Mouse (Mus musculus): ENCODE measurements around the gene Gm20388. TPM values are rescaled to one million over a fixed set of nuclear protein-coding genes. Genes with fewer than 3 reads are reported as not detected.
A peak's percentile ranks its signal among the peaks of the same experiment; 100 is the strongest.

Gm20388 gene
- total and polyA plus RNA-seq, 2 experiments from 2014 or later, result 51.3 TPM; not detected in 1

DNA sequence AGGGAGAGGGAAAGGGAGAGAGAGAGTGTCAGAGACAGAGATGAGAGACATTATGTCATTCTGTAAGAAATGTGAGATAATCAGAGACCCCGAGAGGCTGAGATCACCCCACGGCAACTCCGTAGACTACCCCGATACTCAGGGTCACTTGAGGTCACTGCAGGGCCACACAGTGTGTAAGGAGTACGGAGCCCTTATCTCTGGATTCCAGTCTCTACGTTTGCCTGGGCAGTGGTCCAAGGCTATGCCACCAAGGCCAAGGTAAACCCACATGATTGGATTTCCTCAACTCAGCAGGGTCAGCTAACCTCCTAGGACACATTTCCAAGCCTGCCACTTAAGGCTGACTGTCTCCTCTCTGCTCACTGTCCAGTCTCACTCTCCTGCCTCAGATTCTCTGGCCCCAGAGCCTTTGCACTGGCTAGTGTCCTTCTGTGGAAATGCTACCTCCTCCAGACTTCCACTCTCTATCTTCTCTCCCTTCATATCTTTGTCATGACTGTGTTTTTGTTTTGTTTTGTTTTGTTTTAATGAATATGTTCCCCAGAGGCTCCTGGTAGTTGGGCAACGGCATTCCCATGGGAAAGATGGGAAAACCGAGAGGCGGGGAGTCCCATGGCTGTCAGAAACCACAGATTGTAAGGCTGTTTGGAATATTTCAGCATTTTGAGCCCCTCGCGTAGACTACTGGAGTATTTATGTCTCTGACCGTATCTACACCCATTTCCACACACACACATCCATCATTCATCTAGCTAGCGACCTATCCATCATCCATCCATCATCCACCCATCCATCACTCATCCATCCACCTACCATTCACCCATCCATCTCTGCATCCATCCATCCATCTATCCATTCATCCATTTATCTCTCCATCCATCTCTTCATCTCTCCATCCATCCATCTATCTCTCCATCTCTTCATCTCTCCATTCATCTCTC is 2745.7 kb downstream of the Gm20388 start:
- no peak for ATAC-seq
- Histone ChIP-seq H3K4me1 (ENCODE audit: insufficient read depth) (peaks cover 7% of the 10 kb centered on the region), H3K9me3 (ENCODE audit: low read length) (no peaks in the 10 kb centered on the region), H3K27me3 (ENCODE audit: insufficient read depth, low read length) (no peaks in the 10 kb centered on the region), H3K4me3 (ENCODE audit: low read depth, low read length) (no peak overlapping the region), H3K36me3 (ENCODE audit: insufficient read depth) (no peaks in the 10 kb centered on the region), H3K4me2 (ENCODE audit: low read depth) (no peak overlapping the region), H3K27ac (ENCODE audit: low read depth, low read length) (no peak overlapping the region), H3K9ac (no peak overlapping the region)
- no peak for TF ChIP-seq CTCF (IDR thresholded peaks at IDR 0.05; ENCODE audit: low read depth)
- 90% methylated on average over 13 of the region's 13 CpGs for WGBS
- DNase-seq, result no peak

DNA sequence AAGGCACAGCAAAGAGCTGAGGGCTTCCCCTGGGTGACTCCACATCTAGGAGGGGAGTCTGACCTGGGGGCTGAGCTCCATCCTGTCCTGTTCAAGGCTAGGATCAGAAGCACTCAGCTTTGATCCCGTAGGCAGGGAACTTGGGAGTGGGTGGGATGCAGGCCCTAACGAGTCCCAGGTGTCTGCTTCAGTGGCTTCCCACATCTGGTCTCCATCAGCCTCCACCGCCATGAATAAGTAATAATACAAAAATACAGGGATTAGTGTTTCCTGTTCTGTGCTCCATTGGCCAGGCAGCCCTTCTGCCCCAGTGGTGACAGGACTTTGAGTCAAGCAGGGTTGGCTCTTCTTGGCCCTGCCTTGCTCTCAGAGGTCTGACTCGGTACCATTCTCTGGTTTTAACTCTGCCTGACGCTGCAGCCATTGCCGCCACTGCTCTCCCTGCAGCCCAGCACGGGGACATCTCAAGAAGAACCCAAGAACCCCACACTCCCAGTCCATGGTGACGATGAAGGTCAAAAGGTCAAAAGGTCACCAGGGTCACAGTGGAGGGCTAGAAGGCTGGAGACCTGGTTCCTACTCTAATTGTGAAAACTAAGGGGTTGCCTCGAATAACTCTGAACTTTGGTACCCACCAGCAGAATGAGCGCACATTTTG is 2747.6 kb downstream of the Gm20388 start:
- DNase-seq (no peak), ATAC-seq (no peak)
- Histone ChIP-seq H3K4me1 (ENCODE audit: insufficient read depth) (peaks cover 8% of the 10 kb centered on the region), H3K4me3 (ENCODE audit: low read depth, low read length) (no peak overlapping the region), H3K4me2 (ENCODE audit: low read depth) (no peak overlapping the region), H3K9me3 (ENCODE audit: low read length) (no peaks in the 10 kb centered on the region), H3K27ac (ENCODE audit: low read depth, low read length) (no peak overlapping the region), H3K27me3 (ENCODE audit: insufficient read depth, low read length) (no peaks in the 10 kb centered on the region), H3K36me3 (ENCODE audit: insufficient read depth) (no peaks in the 10 kb centered on the region), H3K9ac (no peak overlapping the region)
- 75% methylated on average over 10 of the region's 10 CpGs for WGBS
- TF ChIP-seq CTCF (IDR thresholded peaks at IDR 0.05; ENCODE audit: low read depth), result no peak

DNA sequence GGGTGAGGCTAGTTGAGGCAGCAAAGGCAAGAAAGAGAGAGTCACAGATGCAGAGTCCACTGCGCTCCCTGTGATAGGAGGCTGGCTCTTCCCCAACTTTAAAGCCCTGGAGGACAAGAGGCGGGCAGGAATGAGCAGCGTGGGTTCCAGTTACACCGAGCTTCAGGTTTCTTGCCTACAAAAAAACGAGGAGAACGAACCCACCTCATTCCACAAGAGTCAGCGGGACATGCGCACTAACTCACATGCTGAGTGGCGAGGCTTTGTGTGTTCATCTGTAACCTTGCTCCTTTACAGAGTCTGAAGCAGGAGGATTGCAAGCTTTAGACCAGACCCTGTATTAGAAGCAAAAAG is 2748.1 kb downstream of the Gm20388 start:
- Histone ChIP-seq H3K9ac (no peak overlapping the region), H3K4me1 (ENCODE audit: insufficient read depth) (peaks cover 8% of the 10 kb centered on the region), H3K36me3 (ENCODE audit: insufficient read depth) (no peaks in the 10 kb centered on the region), H3K4me3 (ENCODE audit: low read depth, low read length) (no peak overlapping the region), H3K27me3 (ENCODE audit: insufficient read depth, low read length) (no peaks in the 10 kb centered on the region), H3K4me2 (ENCODE audit: low read depth) (no peak overlapping the region), H3K9me3 (ENCODE audit: low read length) (no peaks in the 10 kb centered on the region), H3K27ac (ENCODE audit: low read depth, low read length) (no peak overlapping the region)
- 77% methylated on average over 9 of the region's 9 CpGs for whole genome bisulfite sequencing
- DNase-seq (no peak), ATAC-seq (no peak)
- TF ChIP-seq CTCF (IDR thresholded peaks at IDR 0.05; ENCODE audit: low read depth), result no peak

DNA sequence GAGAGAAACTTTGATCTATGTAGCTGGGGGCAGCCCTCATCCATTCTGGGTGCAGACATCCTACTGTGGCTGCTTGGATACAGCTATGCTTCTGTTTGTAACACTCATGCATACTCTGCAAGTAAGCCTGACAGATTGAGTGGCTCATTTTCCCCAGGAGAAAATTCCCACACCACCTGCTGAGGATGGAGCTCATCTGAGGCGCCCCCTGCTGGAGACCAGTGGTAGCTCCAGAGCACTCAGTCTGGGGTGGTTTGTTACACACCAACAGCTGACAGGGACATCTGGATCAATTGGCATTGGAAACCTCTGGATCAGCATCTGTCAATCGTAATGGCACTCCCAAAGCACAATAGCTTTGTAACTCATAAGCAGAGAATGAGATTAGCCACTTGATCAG is 2749.4 kb downstream of the Gm20388 start:
- no peaks in the 10 kb centered on the region for H3K9me3 ChIP-seq (ENCODE audit: low read length)
- H3K27me3 ChIP-seq (ENCODE audit: insufficient read depth, low read length), result no peaks in the 10 kb centered on the region
- ATAC-seq (no peak), DNase-seq (no peak)
- H3K4me3 ChIP-seq (ENCODE audit: low read depth, low read length), result no peak overlapping the region
- 76% methylated on average over 2 of the region's 2 CpGs for WGBS
- peak; percentile 64 for TF ChIP-seq CTCF (IDR thresholded peaks at IDR 0.05; ENCODE audit: low read depth)
- peaks cover 14% of the 10 kb centered on the region for H3K4me1 ChIP-seq (ENCODE audit: insufficient read depth)
- H3K9ac ChIP-seq, result no peak overlapping the region
- H3K27ac ChIP-seq (ENCODE audit: low read depth, low read length), result no peak overlapping the region
- no peak overlapping the region for H3K4me2 ChIP-seq (ENCODE audit: low read depth)
- H3K36me3 ChIP-seq (ENCODE audit: insufficient read depth), result no peaks in the 10 kb centered on the region

DNA sequence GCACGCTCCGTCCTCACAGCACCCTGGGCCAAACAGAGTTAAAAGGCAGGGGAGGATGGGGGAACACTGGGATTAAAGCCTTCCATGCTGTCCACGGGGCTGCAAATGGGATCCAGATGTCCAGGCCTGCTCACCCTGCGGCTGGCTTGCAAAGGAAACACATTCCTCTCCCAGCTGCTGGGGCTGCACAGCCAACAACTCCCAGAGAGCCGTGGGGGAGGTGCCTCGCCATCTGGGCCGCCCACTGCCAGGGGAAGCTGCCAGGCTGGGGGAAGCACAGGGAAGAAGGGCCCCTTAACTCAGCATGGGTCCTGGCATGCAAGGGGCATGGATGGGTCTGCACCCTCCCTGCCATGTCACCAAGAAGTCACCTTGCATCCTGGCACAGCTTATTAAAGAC is 2750.5 kb downstream of the Gm20388 start:
- Histone ChIP-seq H3K9me3 (ENCODE audit: low read length) (no peaks in the 10 kb centered on the region), H3K9ac (no peak overlapping the region), H3K4me3 (ENCODE audit: low read depth, low read length) (no peak overlapping the region), H3K27me3 (ENCODE audit: insufficient read depth, low read length) (no peaks in the 10 kb centered on the region), H3K4me2 (ENCODE audit: low read depth) (no peak overlapping the region), H3K4me1 (ENCODE audit: insufficient read depth) (peaks cover 24% of the 10 kb centered on the region), H3K27ac (ENCODE audit: low read depth, low read length) (no peak overlapping the region), H3K36me3 (ENCODE audit: insufficient read depth) (no peaks in the 10 kb centered on the region)
- DNase-seq, result no peak
- WGBS, result 28% methylated on average over 7 of the region's 7 CpGs
- TF ChIP-seq CTCF (IDR thresholded peaks at IDR 0.05; ENCODE audit: low read depth), result no peak
- ATAC-seq, result peak; percentile 44

DNA sequence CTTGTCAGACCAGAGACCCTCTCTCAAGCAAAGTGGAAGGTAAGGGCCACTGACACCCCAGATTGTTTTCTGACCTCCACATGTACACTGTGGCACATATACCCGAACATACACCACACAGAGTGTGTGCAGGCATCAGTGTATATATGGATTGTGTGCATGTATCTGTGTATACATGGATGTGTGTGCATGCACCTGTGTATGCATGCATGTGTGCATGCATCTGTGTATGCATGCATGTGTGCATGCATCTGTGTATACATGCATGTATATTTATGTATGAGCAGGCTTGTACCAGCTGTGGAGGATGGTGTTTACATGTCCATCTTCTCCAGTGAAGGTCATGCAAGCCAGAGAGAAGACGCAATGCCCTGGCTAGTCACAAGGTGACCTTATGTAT is 2751.3 kb downstream of the Gm20388 start:
- H3K9me3 ChIP-seq (ENCODE audit: low read length), result no peaks in the 10 kb centered on the region
- ATAC-seq, result no peak
- 86% methylated on average over 2 of the region's 2 CpGs for WGBS
- no peaks in the 10 kb centered on the region for H3K36me3 ChIP-seq (ENCODE audit: insufficient read depth)
- H3K27me3 ChIP-seq (ENCODE audit: insufficient read depth, low read length), result no peaks in the 10 kb centered on the region
- H3K4me1 ChIP-seq (ENCODE audit: insufficient read depth), result peaks cover 31% of the 10 kb centered on the region
- no peak overlapping the region for H3K27ac ChIP-seq (ENCODE audit: low read depth, low read length)
- H3K9ac ChIP-seq, result no peak overlapping the region
- H3K4me3 ChIP-seq (ENCODE audit: low read depth, low read length), result no peak overlapping the region
- no peak for DNase-seq
- TF ChIP-seq CTCF (IDR thresholded peaks at IDR 0.05; ENCODE audit: low read depth), result no peak
- H3K4me2 ChIP-seq (ENCODE audit: low read depth), result no peak overlapping the region

DNA sequence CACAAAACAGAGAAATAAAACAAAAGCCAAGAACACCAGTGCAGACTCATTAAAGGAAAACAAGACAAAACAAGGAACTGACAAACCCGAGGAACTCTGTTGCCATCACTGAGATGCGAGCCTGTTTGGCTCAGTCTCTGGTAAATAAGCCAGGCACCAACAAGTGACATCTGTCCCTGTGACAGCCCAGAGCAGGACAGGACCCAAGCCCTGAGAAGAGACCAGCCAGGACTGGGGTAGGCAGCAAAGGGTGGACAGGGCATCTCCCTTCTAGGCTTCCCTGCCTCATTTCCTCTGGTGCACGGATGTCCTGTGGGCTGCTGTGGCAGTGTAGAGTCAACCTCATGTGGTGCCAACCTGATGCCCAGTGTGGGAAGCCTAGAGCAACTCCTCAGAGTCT is 2752.5 kb downstream of the Gm20388 start:
- no peaks in the 10 kb centered on the region for H3K36me3 ChIP-seq (ENCODE audit: insufficient read depth)
- no peaks in the 10 kb centered on the region for H3K27me3 ChIP-seq (ENCODE audit: insufficient read depth, low read length)
- H3K4me1 ChIP-seq (ENCODE audit: insufficient read depth), result peaks cover 33% of the 10 kb centered on the region
- no peak overlapping the region for H3K9ac ChIP-seq
- no peak for TF ChIP-seq CTCF (IDR thresholded peaks at IDR 0.05; ENCODE audit: low read depth)
- H3K27ac ChIP-seq (ENCODE audit: low read depth, low read length), result no peak overlapping the region
- ATAC-seq (no peak), DNase-seq (no peak)
- 63% methylated on average over 3 of the region's 3 CpGs for WGBS
- no peak overlapping the region for H3K4me3 ChIP-seq (ENCODE audit: low read depth, low read length)
- H3K9me3 ChIP-seq (ENCODE audit: low read length), result no peaks in the 10 kb centered on the region
- H3K4me2 ChIP-seq (ENCODE audit: low read depth), result no peak overlapping the region

Data from forebrain, postnatal 0 days (tissue).